Mouse (Mus musculus) kidney, embryonic 15.5 days (tissue): Measurements from ENCODE around the gene Klhl3. TPM values are rescaled to one million over a fixed set of nuclear protein-coding genes. Genes with fewer than 3 reads are reported as not detected.

Source experiments
- ATAC-seq: fragments of 200-750 bp; cut with Nextera tagmentation; replicated peaks from 2 replicates; pipeline ENCODE4 v1.8.0; 2017; ENCODE audit warnings: moderate TSS enrichment; ENCODE audit not compliant: low FRiP score
- H3K27ac ChIP-seq: fragments of 300-500 bp; sonication (generic); 2 replicates; pipeline ENCODE4 v1.5.1; 2015; ENCODE audit warnings: mild to moderate bottlenecking, inconsistent platforms
- H3K27me3 ChIP-seq: fragments of 300-500 bp; sonication (generic); 2 replicates; pipeline ENCODE4 v1.6.1; 2015; ENCODE audit warnings: inconsistent platforms
- H3K36me3 ChIP-seq: fragments of 300-500 bp; sonication (generic); 2 replicates; pipeline ENCODE4 v1.6.1; 2015; ENCODE audit warnings: inconsistent platforms
- H3K4me1 ChIP-seq: fragments of 300-500 bp; sonication (generic); 2 replicates; pipeline ENCODE4 v1.6.1; 2015; ENCODE audit warnings: inconsistent platforms
- H3K4me2 ChIP-seq: fragments of 300-500 bp; sonication (generic); 2 replicates; pipeline ENCODE4 v1.6.1; 2015; ENCODE audit warnings: moderate library complexity, mild to moderate bottlenecking, inconsistent platforms
- H3K4me3 ChIP-seq: fragments of 300-500 bp; sonication (generic); replicated peaks from 2 replicates; pipeline ENCODE4 v1.5.1; 2015; ENCODE audit warnings: mild to moderate bottlenecking, inconsistent platforms
- H3K9ac ChIP-seq: fragments of 300-500 bp; sonication (generic); 2 replicates; pipeline ENCODE4 v1.6.1; 2015; ENCODE audit warnings: mild to moderate bottlenecking, inconsistent platforms
- H3K9me3 ChIP-seq: fragments of 300-500 bp; sonication (generic); replicated peaks from 2 replicates; pipeline ENCODE4 v1.6.1; 2016; ENCODE audit warnings: inconsistent platforms
- WGBS: fragments of 180-500 bp; shearing (Covaris S2); methylation state at CpG from one replicate; pipeline ENCODE4 v1.1.7; 2015; ENCODE audit warnings: mixed read lengths; 5-methylcytosine and 5-hydroxymethylcytosine counted together
- polyA plus RNA-seq: library from polyadenylated mRNA; unstranded; fragments of >200 nt; fragmentation: Nextera tagmentation; extraction: Ambion mirVana; gene quantifications from 2 replicates; pipeline ENCODE4 v1.2.1, GENCODE M21; 2015

The Klhl3 gene
- polyA plus RNA-seq, 1 experiment from 2014 or later: 6.5 TPM

DNA sequence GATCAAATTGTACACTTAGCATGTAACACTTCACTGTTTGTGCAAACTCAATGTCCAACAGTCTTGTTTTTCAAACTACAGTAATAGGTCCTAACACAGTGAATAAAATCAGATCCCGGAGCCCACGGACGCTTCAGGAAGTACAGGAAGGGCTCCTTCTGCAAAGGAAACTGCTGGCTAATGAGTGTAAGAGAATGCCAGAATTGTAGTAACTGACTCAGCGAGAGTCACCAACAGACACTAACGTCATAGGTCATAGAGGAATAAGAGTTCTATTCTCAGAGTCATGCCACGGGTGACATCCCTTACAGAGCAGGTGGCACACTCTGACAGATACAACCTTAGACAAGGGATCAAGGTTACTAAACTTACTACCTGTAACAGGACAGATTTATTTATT is 78.9 kb downstream of the Klhl3 start:
- WGBS: 74% methylated on average over 6 of the region's 6 CpGs
- ATAC-seq: no peak
- Histone ChIP-seq H3K36me3 (no peaks in the 10 kb centered on the region), H3K9ac (no peak overlapping the region), H3K27me3 (no peaks in the 10 kb centered on the region), H3K4me1 (peaks cover 18% of the 10 kb centered on the region), H3K4me2 (no peak overlapping the region), H3K4me3 (no peak overlapping the region), H3K9me3 (no peaks in the 10 kb centered on the region), H3K27ac (peak overlapping the region; percentile 25; the same call in 1 of the 2 replicates)

DNA sequence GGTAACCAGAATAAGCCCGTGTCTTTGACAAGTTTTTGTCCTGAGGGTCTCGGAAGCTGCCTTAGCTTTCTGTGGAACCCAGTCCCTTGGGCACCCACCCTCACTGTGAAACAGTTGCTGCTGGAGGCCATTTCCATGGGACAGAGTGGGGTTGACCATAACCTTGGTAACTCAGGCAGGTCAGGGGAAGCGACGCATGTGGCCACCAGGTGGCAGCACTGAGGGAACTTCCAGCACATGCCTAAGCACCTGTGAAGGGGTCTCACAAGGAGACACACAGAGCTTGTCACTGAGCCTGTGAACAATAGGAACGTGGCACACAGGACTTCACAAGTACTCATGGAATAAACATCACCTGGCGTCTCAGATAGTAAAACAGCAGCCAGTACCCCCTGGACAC is 81.6 kb downstream of the Klhl3 start:
- no peak overlapping the region for H3K9ac ChIP-seq
- no peak overlapping the region for H3K4me2 ChIP-seq
- WGBS: 55% methylated on average over 6 of the region's 6 CpGs
- H3K27me3 ChIP-seq: no peaks in the 10 kb centered on the region
- H3K4me1 ChIP-seq: peaks cover 18% of the 10 kb centered on the region
- H3K36me3 ChIP-seq: 0 out of 2 replicates have a peak, but pooled peaks cover 2% of the 10 kb centered on the region
- no peaks in the 10 kb centered on the region for H3K9me3 ChIP-seq
- ATAC-seq: 0 out of 2 replicates have a peak, but pooled peaks have one; percentile 24
- H3K27ac ChIP-seq: no peak overlapping the region
- no peak overlapping the region for H3K4me3 ChIP-seq

DNA sequence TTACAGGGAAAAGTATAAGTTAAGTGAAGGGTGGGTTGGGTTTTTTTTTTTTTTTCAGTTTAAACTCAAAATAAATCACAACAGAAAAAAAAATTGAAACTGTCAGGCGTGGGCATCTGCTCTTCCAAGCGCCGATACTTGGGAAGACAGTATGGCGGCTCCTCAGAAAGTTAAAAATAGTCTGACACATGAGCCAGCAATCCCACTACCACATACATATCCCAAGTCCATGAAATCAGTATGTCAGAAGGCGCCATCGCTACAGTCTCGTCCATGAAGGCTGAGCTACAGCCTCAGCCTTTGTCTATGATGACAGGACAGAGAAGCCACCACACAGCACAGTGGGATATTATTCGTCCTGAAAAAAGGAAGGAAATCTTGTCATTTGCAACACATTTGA is 86.3 kb downstream of the Klhl3 start:
- H3K9ac ChIP-seq: no peak overlapping the region
- WGBS: 90% methylated on average over 8 of the region's 8 CpGs

DNA sequence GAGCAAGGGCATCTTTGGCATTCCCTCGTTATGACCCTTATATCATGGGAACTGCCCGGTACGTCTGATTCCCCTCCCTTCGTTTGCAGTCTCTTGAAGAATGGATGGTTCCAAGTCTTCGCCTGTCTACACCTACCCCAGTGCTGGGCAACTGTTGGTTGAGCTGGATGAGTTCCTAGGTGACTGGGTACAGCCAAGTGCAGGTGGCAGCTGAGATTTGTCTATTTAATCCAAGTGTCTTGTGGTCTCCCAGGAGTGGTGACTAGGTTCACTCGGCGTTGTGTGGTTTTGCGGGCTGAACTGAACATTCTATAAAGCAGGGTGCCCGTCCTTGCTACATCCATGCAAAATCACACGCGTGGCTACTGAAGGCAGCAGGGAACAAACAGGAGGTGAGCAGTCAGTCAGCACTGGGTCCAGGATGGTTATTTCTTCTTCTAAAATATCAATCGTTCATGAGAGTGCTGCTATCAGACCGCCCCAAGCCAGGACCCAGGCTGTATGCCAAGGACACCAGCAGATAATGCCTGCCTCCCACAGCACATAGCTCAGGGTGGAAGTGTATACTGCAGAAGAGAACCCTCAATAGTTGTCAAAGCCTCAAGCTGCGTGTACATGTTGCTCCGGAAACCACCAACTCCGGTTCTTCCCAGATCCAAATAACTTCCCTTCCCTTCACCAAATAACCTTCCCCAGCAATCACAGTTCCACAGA is 87.5 kb downstream of the Klhl3 start:
- Histone ChIP-seq H3K4me3 (no peak overlapping the region), H3K27ac (no peak overlapping the region), H3K4me2 (no peak overlapping the region), H3K36me3 (peaks cover 9% of the 10 kb centered on the region; the same call in 1 of the 2 replicates), H3K9ac (no peak overlapping the region), H3K4me1 (peaks cover 12% of the 10 kb centered on the region; the same call in 1 of the 2 replicates), H3K9me3 (no peaks in the 10 kb centered on the region), H3K27me3 (no peaks in the 10 kb centered on the region)
- WGBS: 91% methylated on average over 16 of the region's 16 CpGs
- ATAC-seq: no peak

More for the DNA sequence above, 86.3 kb downstream of the Klhl3 start:
- Histone ChIP-seq H3K36me3 (peaks cover 9% of the 10 kb centered on the region; the same call in 1 of the 2 replicates), H3K27ac (no peak overlapping the region), H3K4me1 (peaks cover 12% of the 10 kb centered on the region; the same call in 1 of the 2 replicates), H3K4me3 (no peak overlapping the region), H3K4me2 (no peak overlapping the region), H3K9me3 (no peaks in the 10 kb centered on the region), H3K27me3 (no peaks in the 10 kb centered on the region)
- ATAC-seq: no peak

DNA sequence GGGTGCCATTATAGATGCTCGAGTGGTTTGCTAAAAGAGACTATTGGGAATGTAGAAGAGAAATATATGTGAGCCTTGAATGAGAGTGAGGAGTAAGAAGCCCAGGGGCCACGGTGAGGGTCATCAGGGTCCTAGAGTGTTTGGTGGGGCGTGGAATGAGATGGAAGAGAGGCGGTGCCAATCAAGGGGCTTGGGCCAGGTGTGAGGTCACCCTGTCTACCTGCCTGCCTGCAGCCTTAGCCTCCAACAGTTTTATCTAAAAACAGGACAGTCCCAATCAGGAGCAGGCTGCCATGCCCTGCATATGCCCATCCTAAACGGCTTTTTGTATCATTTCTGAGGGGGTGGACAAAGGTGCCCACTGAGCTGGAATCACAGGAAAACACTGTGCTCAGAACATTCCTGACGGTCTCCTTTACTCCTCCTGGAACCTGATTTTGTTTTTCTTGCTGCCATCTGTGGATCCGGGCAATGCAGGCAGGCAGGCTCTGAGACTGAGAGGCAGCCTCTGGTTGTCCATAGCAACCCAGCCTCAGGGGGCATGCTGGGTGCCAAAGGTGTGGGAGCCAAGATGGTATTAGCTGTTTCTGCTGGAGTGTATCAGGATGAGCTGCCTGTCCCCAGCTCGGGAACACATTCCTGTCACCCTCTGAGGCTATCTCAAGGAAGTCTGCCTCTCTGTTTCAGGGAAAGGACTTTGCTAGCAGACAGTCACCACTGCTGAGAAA is 89.5 kb downstream of the Klhl3 start:
- Histone ChIP-seq H3K36me3 (peaks cover 13% of the 10 kb centered on the region; the same call in 1 of the 2 replicates), H3K4me1 (peaks cover 9% of the 10 kb centered on the region; the same call in 1 of the 2 replicates), H3K4me2 (no peak overlapping the region), H3K27ac (no peak overlapping the region), H3K9ac (no peak overlapping the region), H3K27me3 (no peaks in the 10 kb centered on the region), H3K4me3 (no peak overlapping the region), H3K9me3 (no peaks in the 10 kb centered on the region)
- WGBS: 67% methylated on average over 8 of the region's 8 CpGs
- no peak for ATAC-seq

DNA sequence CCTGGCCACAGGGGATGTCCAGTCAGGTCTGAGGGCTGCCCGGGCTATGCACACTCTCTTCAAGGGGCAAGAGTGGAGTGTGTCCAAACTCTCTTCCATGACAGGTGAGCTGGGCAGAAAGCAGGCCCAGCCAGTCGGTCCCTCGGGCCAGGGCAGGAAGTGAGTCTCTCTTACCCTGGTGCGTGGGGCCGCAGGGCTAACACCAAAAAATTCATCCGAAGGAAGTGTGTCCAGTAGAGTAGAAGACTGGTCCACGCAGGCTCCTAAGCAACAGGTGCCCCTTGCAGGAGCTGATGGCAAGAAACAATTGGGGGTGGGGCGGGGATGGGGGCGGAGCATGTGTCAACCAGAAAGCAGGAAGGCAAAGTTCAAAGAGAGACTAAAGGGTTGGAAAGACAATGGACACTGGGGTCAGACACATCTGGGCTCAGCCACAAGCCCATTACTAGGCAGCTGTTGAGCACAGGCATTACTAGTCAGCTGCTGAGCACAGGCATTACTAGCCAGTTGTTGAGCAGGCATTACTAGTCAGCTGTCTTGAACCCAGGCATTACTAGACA is 90.3 kb downstream of the Klhl3 start:
- H3K4me2 ChIP-seq: no peak overlapping the region
- peaks cover 13% of the 10 kb centered on the region; the same call in 1 of the 2 replicates for H3K36me3 ChIP-seq
- WGBS: 70% methylated on average over 9 of the region's 9 CpGs
- no peak overlapping the region for H3K9ac ChIP-seq
- H3K27ac ChIP-seq: no peak overlapping the region
- H3K27me3 ChIP-seq: no peaks in the 10 kb centered on the region
- peak; percentile 36; the same call in 1 of the 2 replicates for ATAC-seq
- no peaks in the 10 kb centered on the region for H3K9me3 ChIP-seq
- peaks cover 9% of the 10 kb centered on the region; the same call in 1 of the 2 replicates for H3K4me1 ChIP-seq
- no peak overlapping the region for H3K4me3 ChIP-seq

DNA sequence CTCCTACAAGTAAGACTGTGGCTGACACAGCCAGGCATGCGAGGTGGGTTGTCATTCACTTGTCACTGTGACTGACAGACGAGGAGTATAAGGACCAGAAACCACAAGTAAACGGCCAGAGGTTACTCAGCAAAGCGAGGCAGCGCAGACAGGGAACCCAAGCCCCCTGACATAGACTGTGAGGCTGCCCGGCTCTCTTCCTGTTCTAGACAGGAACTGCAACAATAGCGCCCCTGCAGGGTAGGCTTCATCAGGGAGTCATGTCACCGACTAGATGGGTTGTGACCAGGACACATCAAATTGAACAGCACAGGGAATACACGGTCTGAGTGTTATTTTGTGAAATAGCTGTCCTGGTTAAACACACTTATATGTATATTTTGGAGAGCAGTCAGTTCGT is 93.0 kb downstream of the Klhl3 start:
- Histone ChIP-seq H3K9me3 (no peaks in the 10 kb centered on the region), H3K4me1 (peaks cover 9% of the 10 kb centered on the region; the same call in 1 of the 2 replicates), H3K9ac (no peak overlapping the region), H3K4me2 (no peak overlapping the region), H3K36me3 (peaks cover 11% of the 10 kb centered on the region; the same call in 1 of the 2 replicates), H3K27ac (no peak overlapping the region), H3K27me3 (no peaks in the 10 kb centered on the region), H3K4me3 (no peak overlapping the region)
- ATAC-seq: no peak
- WGBS: 86% methylated on average over 10 of the region's 10 CpGs

DNA sequence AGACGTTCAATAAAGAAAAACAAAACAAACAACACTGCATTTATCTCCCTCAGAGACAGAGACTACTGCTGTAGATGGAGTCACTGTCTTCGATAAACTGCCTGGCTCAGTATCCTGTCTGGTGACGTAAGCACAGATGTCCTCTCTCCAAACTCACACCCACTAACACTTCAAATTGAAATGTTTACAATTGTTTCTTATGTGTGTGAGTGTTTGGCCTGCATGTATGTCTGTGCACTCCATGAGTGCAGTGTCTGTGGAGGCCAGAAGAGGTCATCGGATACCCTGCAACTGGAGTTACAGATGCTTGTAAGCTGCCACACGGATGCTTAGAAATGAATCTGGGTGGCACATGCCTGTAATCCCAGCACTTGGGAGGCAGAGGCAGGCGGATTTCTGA is 96.1 kb downstream of the Klhl3 start:
- Histone ChIP-seq H3K9me3 (no peaks in the 10 kb centered on the region), H3K4me3 (no peak overlapping the region), H3K9ac (no peak overlapping the region), H3K4me2 (no peak overlapping the region), H3K4me1 (no peaks in the 10 kb centered on the region), H3K27me3 (no peaks in the 10 kb centered on the region), H3K36me3 (peaks cover 6% of the 10 kb centered on the region; the same call in 1 of the 2 replicates), H3K27ac (no peak overlapping the region)
- 79% methylated on average over 6 of the region's 6 CpGs for WGBS
- no peak for ATAC-seq

DNA sequence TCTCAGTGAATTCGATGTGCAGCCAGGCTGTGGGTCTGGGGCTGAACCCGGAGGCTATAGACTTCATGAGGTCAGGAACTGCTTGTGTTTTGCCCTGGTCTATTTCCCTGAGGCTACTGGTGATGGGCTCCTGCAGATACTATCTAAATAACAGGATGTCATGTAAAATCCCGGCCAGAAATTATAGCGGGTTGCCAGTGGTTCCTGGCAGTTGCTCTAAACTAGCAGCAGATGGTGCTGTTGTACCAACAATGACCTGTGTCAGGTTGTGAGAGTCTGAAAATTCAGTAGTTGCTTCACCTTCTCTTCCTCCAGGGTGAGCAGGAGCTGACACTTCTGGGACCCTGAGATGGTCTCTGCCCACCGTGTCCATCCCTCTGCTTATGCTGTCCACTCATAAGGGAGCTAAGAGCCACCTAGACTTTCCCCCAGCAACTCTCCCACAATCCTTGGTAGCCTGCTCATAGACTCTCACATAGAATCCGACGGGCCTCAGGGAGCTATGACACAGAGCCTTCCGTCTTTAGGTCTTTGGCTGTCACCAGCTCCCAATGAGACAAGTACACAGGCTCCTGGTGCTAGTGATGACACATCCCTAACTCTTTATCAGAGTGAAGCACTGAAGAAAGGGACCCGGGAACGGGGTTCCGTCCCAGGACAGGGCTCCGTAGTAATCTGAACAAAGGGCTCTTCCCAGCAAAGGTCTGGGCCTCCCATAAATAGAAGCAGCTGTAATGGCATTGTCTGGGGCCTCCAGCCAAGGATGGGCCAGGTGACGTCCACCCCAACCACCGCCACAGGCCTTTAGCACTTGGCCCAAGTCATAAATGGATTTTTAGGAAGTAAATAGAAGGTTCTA is 101.1 kb downstream of the Klhl3 start:
- Histone ChIP-seq H3K4me1 (0 out of 2 replicates have a peak, but pooled peaks cover 6% of the 10 kb centered on the region), H3K27ac (no peak overlapping the region), H3K4me3 (no peak overlapping the region), H3K36me3 (no peaks in the 10 kb centered on the region), H3K4me2 (no peak overlapping the region), H3K9ac (no peak overlapping the region), H3K27me3 (no peaks in the 10 kb centered on the region), H3K9me3 (no peaks in the 10 kb centered on the region)
- WGBS: 61% methylated on average over 14 of the region's 14 CpGs
- 0 out of 2 replicates have a peak, but pooled peaks have one; percentile 51 for ATAC-seq

DNA sequence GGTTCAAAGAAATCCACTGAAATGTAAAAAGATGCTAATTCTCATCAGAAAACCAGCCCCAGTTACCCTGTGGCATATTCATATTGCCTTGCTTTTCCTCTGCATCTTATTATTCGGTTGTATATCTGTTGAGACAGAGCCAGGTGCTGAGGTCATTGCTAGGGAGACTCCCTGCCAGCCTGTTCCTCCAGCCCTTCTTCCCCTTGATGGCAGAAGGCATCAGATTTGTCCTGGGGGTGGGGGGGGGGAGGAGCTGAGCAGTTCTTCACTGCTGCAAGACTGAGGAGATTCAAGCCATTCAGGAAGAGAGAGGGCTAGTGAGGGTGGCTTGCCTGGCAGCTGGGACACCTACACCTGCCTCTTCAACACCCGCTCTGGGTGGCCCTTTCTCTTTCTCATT is 101.9 kb downstream of the Klhl3 start:
- H3K4me3 ChIP-seq: no peak overlapping the region
- H3K27me3 ChIP-seq: no peaks in the 10 kb centered on the region
- no peak overlapping the region for H3K27ac ChIP-seq
- H3K36me3 ChIP-seq: no peaks in the 10 kb centered on the region
- WGBS: 64% methylated on average over 2 of the region's 2 CpGs
- no peak for ATAC-seq
- no peaks in the 10 kb centered on the region for H3K9me3 ChIP-seq
- 0 out of 2 replicates have a peak, but pooled peaks cover 6% of the 10 kb centered on the region for H3K4me1 ChIP-seq
- H3K9ac ChIP-seq: no peak overlapping the region
- H3K4me2 ChIP-seq: no peak overlapping the region

DNA sequence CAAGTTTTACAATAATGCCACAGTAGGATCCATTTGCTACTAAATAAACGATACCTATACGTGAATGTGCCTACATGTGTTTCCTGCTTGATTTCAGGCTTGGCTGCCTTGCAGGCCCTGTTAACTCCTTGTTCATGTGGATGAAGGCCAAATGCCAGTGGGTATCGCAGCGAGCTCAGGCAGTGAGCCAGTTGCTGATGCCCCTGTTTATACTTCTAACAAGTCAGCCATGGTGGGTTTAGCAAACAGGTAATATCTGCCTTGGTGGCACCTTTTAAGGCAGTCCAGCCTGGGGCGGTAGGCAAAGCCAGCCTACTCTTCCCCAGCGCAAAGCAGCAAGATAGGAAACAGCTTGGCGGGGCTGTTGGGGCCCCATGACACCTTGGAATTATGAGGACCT is 103.0 kb downstream of the Klhl3 start:
- H3K4me1 ChIP-seq: 0 out of 2 replicates have a peak, but pooled peaks cover 6% of the 10 kb centered on the region
- no peak for ATAC-seq
- H3K27me3 ChIP-seq: no peaks in the 10 kb centered on the region
- no peak overlapping the region for H3K4me3 ChIP-seq
- WGBS: 78% methylated on average over 7 of the region's 7 CpGs
- H3K9ac ChIP-seq: no peak overlapping the region
- no peaks in the 10 kb centered on the region for H3K36me3 ChIP-seq
- H3K4me2 ChIP-seq: no peak overlapping the region
- no peaks in the 10 kb centered on the region for H3K9me3 ChIP-seq
- no peak overlapping the region for H3K27ac ChIP-seq
